Mouse (Mus musculus): ENCODE measurements around the gene Acrbp. TPM values are rescaled to one million over a fixed set of nuclear protein-coding genes. Genes with fewer than 3 reads are reported as not detected.
A peak's percentile ranks its signal among the peaks of the same experiment; 100 is the strongest.

Gene Acrbp
- total and polyA plus RNA-seq, 3 experiments: 1.9 to 16.3 (median 2.3) TPM

GRCm38 (mm10) chr6:125107705-125108104 is 58.2 kb downstream of the Acrbp start:
- no peak overlapping the region for H3K4me3 ChIP-seq
- no peaks in the 10 kb centered on the region for H3K36me3 ChIP-seq (ENCODE audit: control insufficient read depth, insufficient read depth, low read length)
- no peaks in the 10 kb centered on the region for H3K27me3 ChIP-seq (ENCODE audit: control insufficient read depth, insufficient read depth, low read length)
- no peaks in the 10 kb centered on the region for H3K79me2 ChIP-seq (replicated peaks; ENCODE audit: control insufficient read depth, insufficient read depth, low read length)
- no peaks in the 10 kb centered on the region for H3K4me1 ChIP-seq (ENCODE audit: control insufficient read depth, insufficient read depth, low read length)
- intact Hi-C loops (cut with DNase I): no loop called here
- no peak for DNase-seq
- TF ChIP-seq EP300 (IDR thresholded peaks at IDR 0.05; ENCODE audit: insufficient read depth, low read depth, low read length): no peak
- TF ChIP-seq CTCF (IDR thresholded peaks at IDR 0.05): peak; percentile 38
- no peak for TF ChIP-seq POLR2A (IDR thresholded peaks at IDR 0.05; ENCODE audit: insufficient read depth, low read depth, low read length)
- no peak overlapping the region for H3K27ac ChIP-seq
- 97% methylated on average over 2 of the region's 2 CpGs for WGBS
- H3K9ac ChIP-seq (ENCODE audit: low read depth, low read length): no peak overlapping the region

DNA sequence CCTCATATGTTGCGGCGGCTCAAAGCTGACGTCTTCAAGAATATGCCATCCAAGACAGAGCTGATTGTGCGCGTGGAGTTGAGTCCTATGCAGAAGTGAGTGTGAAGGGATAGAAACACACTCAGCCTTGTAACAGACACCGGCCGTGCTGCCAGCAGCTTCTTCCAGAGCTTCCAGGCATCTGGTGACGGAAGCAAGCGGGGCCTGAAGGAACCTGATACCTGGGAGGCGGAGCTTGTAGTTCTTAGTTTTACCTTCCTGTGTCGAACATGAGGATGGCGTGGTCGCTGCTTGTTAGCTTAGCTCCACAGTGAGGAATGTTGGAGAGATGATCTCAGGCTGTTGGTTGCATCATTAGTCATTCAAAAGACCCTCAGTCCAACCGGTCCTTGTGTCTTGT is 59.9 kb downstream of the Acrbp start:
- H3K4me3 ChIP-seq: no peak overlapping the region
- no peak for DNase-seq
- H3K4me1 ChIP-seq (ENCODE audit: control insufficient read depth, insufficient read depth, low read length): no peaks in the 10 kb centered on the region
- H3K36me3 ChIP-seq (ENCODE audit: control insufficient read depth, insufficient read depth, low read length): no peaks in the 10 kb centered on the region
- intact Hi-C loops (cut with DNase I): no loop called here
- H3K9ac ChIP-seq (ENCODE audit: low read depth, low read length): no peak overlapping the region
- no peak overlapping the region for H3K27ac ChIP-seq
- no peaks in the 10 kb centered on the region for H3K79me2 ChIP-seq (replicated peaks; ENCODE audit: control insufficient read depth, insufficient read depth, low read length)
- H3K27me3 ChIP-seq (ENCODE audit: control insufficient read depth, insufficient read depth, low read length): no peaks in the 10 kb centered on the region
- TF ChIP-seq EP300 (IDR thresholded peaks at IDR 0.05; ENCODE audit: insufficient read depth, low read depth, low read length): no peak
- no peak for TF ChIP-seq CTCF (IDR thresholded peaks at IDR 0.05)
- TF ChIP-seq POLR2A (IDR thresholded peaks at IDR 0.05; ENCODE audit: insufficient read depth, low read depth, low read length): no peak
- 88% methylated on average over 14 of the region's 14 CpGs for WGBS

DNA sequence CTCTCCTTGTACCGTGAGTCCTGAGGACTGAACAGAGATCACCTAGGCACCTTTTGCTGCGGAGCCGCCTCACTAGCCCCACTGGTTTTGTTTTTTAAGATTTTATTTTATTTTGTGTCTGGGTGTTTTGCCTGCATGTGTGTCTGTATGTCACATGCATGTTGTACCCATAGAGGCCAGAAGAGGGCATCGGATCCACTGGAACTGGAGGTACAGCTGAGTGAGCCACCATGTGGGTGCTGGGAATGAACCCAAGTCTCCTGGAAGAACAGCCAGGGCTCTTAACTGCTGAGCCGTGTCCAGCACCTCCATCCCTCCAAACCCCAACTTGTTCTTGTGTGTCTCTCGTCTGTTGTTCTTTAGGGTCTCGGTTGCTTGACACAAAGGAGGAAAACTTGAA is 61.4 kb downstream of the Acrbp start:
- Histone ChIP-seq H3K27ac (no peak overlapping the region), H3K9ac (ENCODE audit: low read depth, low read length) (no peak overlapping the region), H3K79me2 (replicated peaks; ENCODE audit: control insufficient read depth, insufficient read depth, low read length) (no peaks in the 10 kb centered on the region), H3K36me3 (ENCODE audit: control insufficient read depth, insufficient read depth, low read length) (no peaks in the 10 kb centered on the region; the same call in 1 of the 2 replicates), H3K4me3 (no peak overlapping the region), H3K4me1 (ENCODE audit: control insufficient read depth, insufficient read depth, low read length) (no peaks in the 10 kb centered on the region), H3K27me3 (ENCODE audit: control insufficient read depth, insufficient read depth, low read length) (no peaks in the 10 kb centered on the region)
- no peak for DNase-seq
- no peak for TF ChIP-seq EP300 (IDR thresholded peaks at IDR 0.05; ENCODE audit: insufficient read depth, low read depth, low read length)
- TF ChIP-seq POLR2A (IDR thresholded peaks at IDR 0.05; ENCODE audit: insufficient read depth, low read depth, low read length): no peak
- TF ChIP-seq CTCF (IDR thresholded peaks at IDR 0.05): peak; percentile 61
- WGBS: 84% methylated on average over 7 of the region's 7 CpGs
- intact Hi-C loops (cut with DNase I): loop anchor here (5.0 kb wide), 1 partner anchor 161 kb away; no protein-coding TSS in a partner anchor

GRCm38 (mm10) chr6:125112553-125112952 is 63.1 kb downstream of the Acrbp start:
- no peak overlapping the region for H3K9ac ChIP-seq (ENCODE audit: low read depth, low read length)
- intact Hi-C loops (cut with DNase I): loop anchor here (5.0 kb wide), 1 partner anchor 160 kb away; no protein-coding TSS in a partner anchor
- H3K27me3 ChIP-seq (ENCODE audit: control insufficient read depth, insufficient read depth, low read length): no peaks in the 10 kb centered on the region
- no peaks in the 10 kb centered on the region for H3K4me1 ChIP-seq (ENCODE audit: control insufficient read depth, insufficient read depth, low read length)
- DNase-seq: no peak
- H3K79me2 ChIP-seq (replicated peaks; ENCODE audit: control insufficient read depth, insufficient read depth, low read length): no peaks in the 10 kb centered on the region
- WGBS: 85% methylated on average over 11 of the region's 11 CpGs
- no peak overlapping the region for H3K27ac ChIP-seq
- H3K4me3 ChIP-seq: no peak overlapping the region
- TF ChIP-seq CTCF (IDR thresholded peaks at IDR 0.05) (no peak), POLR2A (IDR thresholded peaks at IDR 0.05; ENCODE audit: insufficient read depth, low read depth, low read length) (no peak), EP300 (IDR thresholded peaks at IDR 0.05; ENCODE audit: insufficient read depth, low read depth, low read length) (no peak)
- no peaks in the 10 kb centered on the region; the same call in 1 of the 2 replicates for H3K36me3 ChIP-seq (ENCODE audit: control insufficient read depth, insufficient read depth, low read length)

Small RNA genes within 50 kb of the gene (microRNA-seq; reads per million reads assigned to microRNA genes)
- gene Mir7045: 0 reads per million in 2 experiments

Other genes with a start within 250 kb of the Acrbp start
- 1 to 10 TPM; 3.2 TPM for gene Spsb2, start 241.0 kb upstream of the Acrbp start, total RNA-seq (2021)
- 2.8 and 4.4 TPM in 2 replicates for gene Spsb2, start 241.0 kb upstream of the Acrbp start, polyA plus RNA-seq (2012; rRNA removed)
- gene Tpi1, start 235.4 kb upstream of the Acrbp start, total RNA-seq (2021): 100 to 1,000 TPM; 788 to 884 TPM
- 870 and 1,222 TPM in 2 replicates for gene Tpi1, start 235.4 kb upstream of the Acrbp start, polyA plus RNA-seq (2012; rRNA removed)
- gene Usp5, start 220.2 kb upstream of the Acrbp start, total RNA-seq (2021): 10 to 100 TPM; 68.4 to 72.3 TPM
- gene Usp5, start 220.2 kb upstream of the Acrbp start, polyA plus RNA-seq (2012; rRNA removed): 51.0 and 74.9 TPM in 2 replicates
- under 1 TPM; 0.32 to 0.70 TPM for gene Cdca3, start 220.1 kb upstream of the Acrbp start, total RNA-seq (2021)
- gene Cdca3, start 220.1 kb upstream of the Acrbp start, polyA plus RNA-seq (2012; rRNA removed): 0.72 and 1.9 TPM in 2 replicates
- 10 to 100 TPM in 1 of 2 experiments, 1 to 10 TPM in 1; 6.1 to 10.9 TPM for gene Gnb3, start 209.4 kb upstream of the Acrbp start, total RNA-seq (2021)
- 6.9 and 14.0 TPM in 2 replicates for gene Gnb3, start 209.4 kb upstream of the Acrbp start, polyA plus RNA-seq (2012; rRNA removed)
- 10 to 100 TPM in 1 of 2 experiments, 1 to 10 TPM in 1; 6.9 to 10.6 TPM for gene P3h3, start 191.9 kb upstream of the Acrbp start, total RNA-seq (2021)
- 15.5 and 16.2 TPM in 2 replicates for gene P3h3, start 191.9 kb upstream of the Acrbp start, polyA plus RNA-seq (2012; rRNA removed)
- under 1 TPM; 0.41 to 0.44 TPM for gene Gpr162, start 185.7 kb upstream of the Acrbp start, total RNA-seq (2021)
- 1.0 and 1.4 TPM in 2 replicates for gene Gpr162, start 185.7 kb upstream of the Acrbp start, polyA plus RNA-seq (2012; rRNA removed)
- under 1 TPM; 0.34 to 0.57 TPM for gene Cd4, start 161.5 kb upstream of the Acrbp start, total RNA-seq (2021)
- gene Cd4, start 161.5 kb upstream of the Acrbp start, polyA plus RNA-seq (2012; rRNA removed): 0.53 and 0.66 TPM in 2 replicates
- under 1 TPM; 0.32 to 0.34 TPM for gene Lag3, start 138.0 kb upstream of the Acrbp start, total RNA-seq (2021)
- gene Lag3, start 138.0 kb upstream of the Acrbp start, polyA plus RNA-seq (2012; rRNA removed): 0.29 and 0.47 TPM in 2 replicates
- 100 to 1,000 TPM; 154 to 163 TPM for gene Ptms, start 129.6 kb upstream of the Acrbp start, total RNA-seq (2021)
- gene Ptms, start 129.6 kb upstream of the Acrbp start, polyA plus RNA-seq (2012; rRNA removed): 547 and 614 TPM in 2 replicates
- gene Mlf2, start 118.3 kb upstream of the Acrbp start, total RNA-seq (2021): 100 to 1,000 TPM; 179 to 194 TPM
- 259 and 275 TPM in 2 replicates for gene Mlf2, start 118.3 kb upstream of the Acrbp start, polyA plus RNA-seq (2012; rRNA removed)
- gene Cops7a, start 84.2 kb upstream of the Acrbp start, total RNA-seq (2021): 10 to 100 TPM; 83.2 to 99.8 TPM
- 208 and 238 TPM in 2 replicates for gene Cops7a, start 84.2 kb upstream of the Acrbp start, polyA plus RNA-seq (2012; rRNA removed)
- gene Pianp, start 53.0 kb upstream of the Acrbp start, total RNA-seq (2021): under 1 TPM; 0.43 to 0.50 TPM
- 1.7 and 2.0 TPM in 2 replicates for gene Pianp, start 53.0 kb upstream of the Acrbp start, polyA plus RNA-seq (2012; rRNA removed)
- 10 to 100 TPM; 22.4 to 22.8 TPM for gene Zfp384, start 40.5 kb upstream of the Acrbp start, total RNA-seq (2021)
- 28.2 and 33.5 TPM in 2 replicates for gene Zfp384, start 40.5 kb upstream of the Acrbp start, polyA plus RNA-seq (2012; rRNA removed)
- gene Ing4, start 9.9 kb upstream of the Acrbp start, total RNA-seq (2021): 10 to 100 TPM; 26.1 to 27.1 TPM
- 26.3 and 36.2 TPM in 2 replicates for gene Ing4, start 9.9 kb upstream of the Acrbp start, polyA plus RNA-seq (2012; rRNA removed)
- under 1 TPM in 1 of 2 experiments, not detected in 1; 0.20 TPM for gene Lpar5, start 18.2 kb downstream of the Acrbp start, total RNA-seq (2021)
- 1.2 and 2.3 TPM in 2 replicates for gene Lpar5, start 18.2 kb downstream of the Acrbp start, polyA plus RNA-seq (2012; rRNA removed)
- gene Chd4, start 46.3 kb downstream of the Acrbp start, total RNA-seq (2021): 100 to 1,000 TPM in 1 of 2 experiments, 10 to 100 TPM in 1; 97.1 to 113 TPM
- gene Chd4, start 46.3 kb downstream of the Acrbp start, polyA plus RNA-seq (2012; rRNA removed): 28.3 and 31.6 TPM in 2 replicates
- gene Nop2, start 82.2 kb downstream of the Acrbp start, total RNA-seq (2021): 10 to 100 TPM; 18.9 to 20.3 TPM
- 8.3 and 13.6 TPM in 2 replicates for gene Nop2, start 82.2 kb downstream of the Acrbp start, polyA plus RNA-seq (2012; rRNA removed)
- gene Iffo1, start 95.6 kb downstream of the Acrbp start, total RNA-seq (2021): 1 to 10 TPM; 5.7 to 7.0 TPM
- gene Iffo1, start 95.6 kb downstream of the Acrbp start, polyA plus RNA-seq (2012; rRNA removed): 19.7 and 21.8 TPM in 2 replicates
- 1,000 to 10,000 TPM; 4,018 to 4,312 TPM for gene Gapdh, start 116.8 kb downstream of the Acrbp start, total RNA-seq (2021)
- 7,726 and 8,318 TPM in 2 replicates for gene Gapdh, start 116.8 kb downstream of the Acrbp start, polyA plus RNA-seq (2012; rRNA removed)
- gene Ncapd2, start 142.0 kb downstream of the Acrbp start, total RNA-seq (2021): 10 to 100 TPM; 17.6 TPM
- gene Ncapd2, start 142.0 kb downstream of the Acrbp start, polyA plus RNA-seq (2012; rRNA removed): 34.0 and 40.2 TPM in 2 replicates
- gene Mrpl51, start 142.1 kb downstream of the Acrbp start, total RNA-seq (2021): 100 to 1,000 TPM; 303 to 343 TPM
- gene Mrpl51, start 142.1 kb downstream of the Acrbp start, polyA plus RNA-seq (2012; rRNA removed): 166 and 170 TPM in 2 replicates
- 1 to 10 TPM; 4.9 to 5.3 TPM for gene Vamp1, start 165.9 kb downstream of the Acrbp start, total RNA-seq (2021)
- 14.1 and 20.4 TPM in 2 replicates for gene Vamp1, start 165.9 kb downstream of the Acrbp start, polyA plus RNA-seq (2012; rRNA removed)
- 1 to 10 TPM; 4.1 to 6.6 TPM for gene Tapbpl, start 182.2 kb downstream of the Acrbp start, total RNA-seq (2021)
- gene Tapbpl, start 182.2 kb downstream of the Acrbp start, polyA plus RNA-seq (2012; rRNA removed): 7.4 and 7.6 TPM in 2 replicates
- gene Cd27, start 187.3 kb downstream of the Acrbp start, total RNA-seq (2021): under 1 TPM; 0.41 to 0.42 TPM
- 0.67 and 2.2 TPM in 2 replicates for gene Cd27, start 187.3 kb downstream of the Acrbp start, polyA plus RNA-seq (2012; rRNA removed)
- gene Tuba3a, start 236.4 kb downstream of the Acrbp start, total RNA-seq (2021): not detected
- gene Tuba3a, start 236.4 kb downstream of the Acrbp start, polyA plus RNA-seq (2012; rRNA removed): 0.82 and 0.92 TPM in 2 replicates